Mouse (Mus musculus) limb, embryonic 14.5 days (tissue): Measurements from ENCODE around the gene Camkk1. TPM values are rescaled to one million over a fixed set of nuclear protein-coding genes. Genes with fewer than 3 reads are reported as not detected.

Source experiments
- ATAC-seq: fragments of 200-750 bp; cut with Nextera tagmentation; 2 replicates; pipeline ENCODE4 v1.8.0; 2017; ENCODE audit warnings: low read depth, moderate number of reproducible peaks, moderate TSS enrichment; ENCODE audit not compliant: low FRiP score
- DNase-seq: peaks from one replicate; pipeline ENCODE4 v3.0.0-alpha.2; 2015; ENCODE audit warnings: low spot score
- H3K27ac ChIP-seq: fragments of 300-500 bp; sonication (generic); replicated peaks from 2 replicates; pipeline ENCODE4 v1.5.1; 2014; ENCODE audit warnings: low read depth, mild to moderate bottlenecking, low read length, moderate library complexity, mixed read lengths
- H3K27me3 ChIP-seq: fragments of 300-500 bp; sonication (generic); 2 replicates; pipeline ENCODE4 v1.6.1; 2014; ENCODE audit warnings: low read length, mixed read lengths; ENCODE audit not compliant: control insufficient read depth, insufficient read depth
- H3K36me3 ChIP-seq: fragments of 300-500 bp; sonication (generic); 2 replicates; pipeline ENCODE4 v1.6.1; 2014; ENCODE audit warnings: mild to moderate bottlenecking, low read length, moderate library complexity, mixed read lengths; ENCODE audit not compliant: control insufficient read depth, insufficient read depth
- H3K4me1 ChIP-seq: fragments of 300-500 bp; sonication (generic); 2 replicates; pipeline ENCODE4 v1.6.1; 2014; ENCODE audit warnings: antibody characterized with exemption, low read length, mixed read lengths; ENCODE audit not compliant: control insufficient read depth, insufficient read depth
- H3K4me2 ChIP-seq: fragments of 300-500 bp; sonication (generic); replicated peaks from 2 replicates; pipeline ENCODE4 v1.6.1; 2014; ENCODE audit warnings: low read depth, mild to moderate bottlenecking, low read length, moderate library complexity; ENCODE audit not compliant: severe bottlenecking
- H3K4me3 ChIP-seq: fragments of 300-500 bp; sonication (generic); replicated peaks from 2 replicates; pipeline ENCODE4 v1.5.1; 2014; ENCODE audit warnings: low read length
- H3K9ac ChIP-seq: fragments of 300-500 bp; sonication (generic); 2 replicates; pipeline ENCODE4 v1.6.1; 2014; ENCODE audit warnings: mild to moderate bottlenecking, low read depth, low read length, moderate library complexity; ENCODE audit not compliant: severe bottlenecking
- H3K9me3 ChIP-seq: fragments of 300-500 bp; sonication (generic); 2 replicates; pipeline ENCODE4 v1.6.1; 2016; ENCODE audit warnings: low read length; ENCODE audit not compliant: control insufficient read depth
- POLR2A ChIP-seq: fragments of 200-500 bp; IDR thresholded peaks from 2 replicates; pipeline ENCODE4 v1.8.0; 2012; ENCODE audit warnings: inconsistent platforms, mild to moderate bottlenecking, moderate library complexity, borderline replicate concordance; ENCODE audit not compliant: insufficient read depth, insufficient read length; ENCODE audit errors: extremely low read depth
- WGBS: fragments of 180-500 bp; shearing (Covaris S2); extraction: QIAGEN DNeasy Blood & Tissue Kit; methylation state at CpG from one replicate; pipeline ENCODE4 v1.1.7; 2014; 5-methylcytosine and 5-hydroxymethylcytosine counted together
- polyA plus RNA-seq, 2 experiments: library from polyadenylated mRNA; depleted of rRNA in 1 of 2; stranded (reverse) in 1 of 2; unstranded in 1 of 2; fragments of >200 nt; fragmentation: Nextera tagmentation in 1 of 2; extraction: Ambion mirVana in 1 of 2; gene quantifications; 2 replicates each; pipeline versions ENCODE4 v1.2.1 to v1.2.3; 2012 to 2014

The Camkk1 gene
- polyA plus RNA-seq, 2 experiments: 5.8 to 11.4 TPM

DNA sequence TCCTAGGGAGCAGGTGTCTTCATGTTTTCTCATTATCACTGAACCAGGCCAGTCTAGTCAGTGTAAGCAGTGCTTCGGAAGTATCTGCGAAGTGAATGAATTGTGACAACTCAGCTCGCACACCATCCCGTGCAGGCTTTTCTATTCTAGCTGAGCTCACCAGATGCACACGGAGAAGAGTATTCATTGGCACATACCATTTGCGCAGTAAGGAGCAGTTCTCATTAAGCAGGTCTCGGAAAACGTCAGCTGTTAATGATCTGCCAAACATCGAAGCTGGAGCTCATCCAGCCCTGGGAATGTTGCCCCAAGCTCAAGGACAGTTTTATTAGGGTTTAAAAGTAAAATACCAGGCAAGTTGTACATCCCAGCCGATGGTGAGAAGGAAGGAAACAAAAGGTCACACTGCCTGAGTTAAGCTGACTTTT, 66.0 kb downstream of the Camkk1 start:
- no peak for TF ChIP-seq POLR2A
- no peak overlapping the region for H3K9ac ChIP-seq
- peak overlapping the region; percentile 73 for H3K27ac ChIP-seq
- no peak overlapping the region for H3K4me3 ChIP-seq
- peak overlapping the region; percentile 14; the same call in 1 of the 2 replicates for H3K4me2 ChIP-seq
- peaks cover 26% of the 10 kb centered on the region for H3K4me1 ChIP-seq
- H3K9me3 ChIP-seq: no peaks in the 10 kb centered on the region
- ATAC-seq: peak; percentile 51
- WGBS: 33% methylated on average over 10 of the region's 10 CpGs
- peak; percentile 74 for DNase-seq
- no peaks in the 10 kb centered on the region for H3K27me3 ChIP-seq
- H3K36me3 ChIP-seq: peaks cover 29% of the 10 kb centered on the region

DNA sequence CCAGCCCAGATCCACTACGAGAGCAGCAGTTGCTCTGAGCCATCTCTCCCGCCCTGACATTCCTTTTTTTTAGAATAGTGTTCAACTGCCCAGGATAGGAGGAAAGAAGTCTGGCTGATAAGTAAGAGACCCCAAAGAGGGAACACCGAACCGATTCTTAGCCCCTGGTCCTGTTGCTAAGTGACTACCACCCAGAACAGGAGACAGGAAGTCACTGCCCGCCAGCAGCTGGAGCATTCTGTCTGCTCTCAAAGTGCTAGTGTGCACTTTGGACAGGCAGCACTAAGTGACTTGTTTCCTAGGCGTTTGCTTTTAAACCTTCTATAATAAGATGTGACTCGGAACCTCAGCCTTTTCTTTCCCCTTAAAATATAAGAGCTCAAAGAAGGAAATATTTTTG, 66.6 kb downstream of the Camkk1 start:
- WGBS: 36% methylated on average over 7 of the region's 7 CpGs
- no peak overlapping the region for H3K4me3 ChIP-seq
- no peak for DNase-seq

DNA sequence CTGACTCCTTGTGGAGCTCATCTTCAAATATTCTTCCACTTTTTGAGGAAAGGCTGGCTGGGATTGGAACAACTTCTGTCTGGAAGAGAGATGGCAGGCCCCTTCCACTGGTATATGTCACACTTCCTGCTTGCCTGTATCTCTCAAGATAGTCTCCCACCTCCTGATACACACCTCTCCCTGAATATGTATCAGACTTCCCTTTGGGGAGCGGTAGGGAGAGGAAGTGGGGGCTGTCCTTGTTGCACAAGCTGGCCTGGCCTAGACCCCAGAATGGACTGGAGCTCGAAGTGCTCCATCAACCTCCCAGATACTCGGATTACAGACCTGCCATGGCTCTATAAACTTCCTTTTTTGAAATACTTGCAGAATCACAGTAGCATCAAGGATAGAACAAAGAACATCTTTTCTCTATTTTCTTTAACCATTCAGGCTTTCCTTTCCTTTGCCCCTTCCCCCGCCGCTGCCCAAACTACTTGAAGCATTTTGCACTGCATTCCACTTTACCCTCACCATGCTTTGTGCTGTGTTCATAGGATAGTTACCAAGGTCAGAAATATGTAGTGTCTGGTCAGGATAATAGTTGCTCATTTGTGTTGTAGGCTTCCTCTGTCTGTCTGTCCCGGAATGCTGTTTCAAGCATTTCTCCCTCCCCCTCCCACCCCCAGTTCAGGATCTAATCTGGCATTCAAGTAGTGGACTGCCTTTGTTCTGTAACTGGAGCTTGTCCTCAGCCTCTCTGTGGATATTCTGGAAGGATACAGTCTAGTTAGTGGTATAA, 69.1 kb downstream of the Camkk1 start:
- Histone ChIP-seq H3K4me1 (peaks cover 26% of the 10 kb centered on the region), H3K27ac (no peak overlapping the region), H3K4me2 (no peak overlapping the region), H3K36me3 (peaks cover 3% of the 10 kb centered on the region; the same call in 1 of the 2 replicates), H3K27me3 (no peaks in the 10 kb centered on the region), H3K4me3 (no peak overlapping the region), H3K9ac (no peak overlapping the region), H3K9me3 (no peaks in the 10 kb centered on the region)
- no peak for ATAC-seq
- WGBS: 62% methylated on average over 6 of the region's 6 CpGs
- no peak for DNase-seq
- TF ChIP-seq POLR2A: no peak

More for the DNA sequence above, 66.6 kb downstream of the Camkk1 start:
- H3K27ac ChIP-seq: peak overlapping the region; percentile 73
- H3K4me2 ChIP-seq: peak overlapping the region; percentile 14; the same call in 1 of the 2 replicates
- no peaks in the 10 kb centered on the region for H3K9me3 ChIP-seq
- no peak overlapping the region for H3K9ac ChIP-seq
- peaks cover 26% of the 10 kb centered on the region for H3K4me1 ChIP-seq
- 0 out of 2 replicates have a peak, but pooled peaks have one; percentile 23 for ATAC-seq
- peaks cover 27% of the 10 kb centered on the region for H3K36me3 ChIP-seq
- H3K27me3 ChIP-seq: no peaks in the 10 kb centered on the region
- no peak for TF ChIP-seq POLR2A

DNA sequence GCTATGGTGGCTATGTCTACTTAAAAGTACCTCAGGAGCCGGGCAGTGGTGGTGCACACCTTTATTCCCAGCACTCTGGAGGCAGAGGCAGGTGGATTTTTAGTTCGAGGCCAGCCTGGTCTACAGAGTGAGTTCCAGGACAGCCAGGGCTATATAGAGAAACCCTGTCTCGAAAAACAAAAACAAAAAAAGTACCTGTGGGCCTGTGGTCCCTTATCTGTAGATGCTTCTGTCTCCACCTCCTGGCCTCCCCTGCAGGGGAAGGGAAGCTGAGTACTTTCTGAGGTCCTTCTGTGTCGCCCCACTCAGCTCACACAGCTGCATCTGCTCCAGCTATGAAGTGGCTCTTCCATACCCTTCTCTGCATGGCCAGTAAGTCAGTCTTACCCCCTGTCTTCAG, 71.5 kb downstream of the Camkk1 start, which contains the start of gene Itgae:
Gene Itgae (plus strand): TSS at position 301 of the 400 bp plus-strand sequence.
- no peak for DNase-seq

GRCm38 (mm10) chr11:73090826-73091225, 72.0 kb downstream of the Camkk1 start:
- no peaks in the 10 kb centered on the region for H3K9me3 ChIP-seq
- no peak overlapping the region for H3K4me3 ChIP-seq
- H3K4me2 ChIP-seq: no peak overlapping the region
- no peak overlapping the region for H3K9ac ChIP-seq
- ATAC-seq: no peak
- no peak for DNase-seq
- WGBS: 85% methylated on average over 2 of the region's 2 CpGs
- H3K27ac ChIP-seq: no peak overlapping the region
- TF ChIP-seq POLR2A: no peak
- no peaks in the 10 kb centered on the region for H3K36me3 ChIP-seq
- peaks cover 7% of the 10 kb centered on the region for H3K4me1 ChIP-seq
- no peaks in the 10 kb centered on the region for H3K27me3 ChIP-seq

More for the DNA sequence above, 71.5 kb downstream of the Camkk1 start, which contains the start of gene Itgae:
- H3K4me1 ChIP-seq: peaks cover 12% of the 10 kb centered on the region
- no peaks in the 10 kb centered on the region for H3K36me3 ChIP-seq
- ATAC-seq: no peak
- H3K9me3 ChIP-seq: no peaks in the 10 kb centered on the region
- no peaks in the 10 kb centered on the region for H3K27me3 ChIP-seq
- H3K9ac ChIP-seq: no peak within 1 kb of the TSS
- no peak within 1 kb of the TSS for H3K4me2 ChIP-seq
- 91% methylated on average over 4 of the region's 4 CpGs for WGBS
- H3K27ac ChIP-seq: no peak within 1 kb of the TSS
- TF ChIP-seq POLR2A: no peak
- H3K4me3 ChIP-seq: no peak within 1 kb of the TSS

Other genes starting within 250 kb of the Camkk1 start
- 4.5 and 5.2 TPM in 2 replicates for gene Cyb5d2, start 222.9 kb upstream of the Camkk1 start, polyA plus RNA-seq (2012; rRNA removed)
- gene Cyb5d2, start 222.9 kb upstream of the Camkk1 start, polyA plus RNA-seq (2014; fragmentation: Nextera tagmentation; extraction: Ambion mirVana): 3.0 and 5.0 TPM in 2 replicates
- gene Zzef1, start 222.8 kb upstream of the Camkk1 start, polyA plus RNA-seq (2012; rRNA removed): 22.5 and 25.5 TPM in 2 replicates
- gene Zzef1, start 222.8 kb upstream of the Camkk1 start, polyA plus RNA-seq (2014; fragmentation: Nextera tagmentation; extraction: Ambion mirVana): 12.8 and 13.5 TPM in 2 replicates
- 2.6 and 2.7 TPM in 2 replicates for gene Atp2a3, start 57.8 kb upstream of the Camkk1 start, polyA plus RNA-seq (2012; rRNA removed)
- 2.3 TPM in 2 replicates for gene Atp2a3, start 57.8 kb upstream of the Camkk1 start, polyA plus RNA-seq (2014; fragmentation: Nextera tagmentation; extraction: Ambion mirVana)
- gene P2rx1, start 19.9 kb upstream of the Camkk1 start, polyA plus RNA-seq (2012; rRNA removed): 1.8 and 2.1 TPM in 2 replicates
- 1.9 and 2.2 TPM in 2 replicates for gene P2rx1, start 19.9 kb upstream of the Camkk1 start, polyA plus RNA-seq (2014; fragmentation: Nextera tagmentation; extraction: Ambion mirVana)
- gene Ncbp3, start 28.8 kb downstream of the Camkk1 start, polyA plus RNA-seq (2012; rRNA removed): 6.3 and 7.1 TPM in 2 replicates
- gene Ncbp3, start 28.8 kb downstream of the Camkk1 start, polyA plus RNA-seq (2014; fragmentation: Nextera tagmentation; extraction: Ambion mirVana): 10.1 and 11.7 TPM in 2 replicates
- gene Itgae, start 71.6 kb downstream of the Camkk1 start, polyA plus RNA-seq (2012; rRNA removed): 0.12 and 0.15 TPM in 2 replicates
- gene Itgae, start 71.6 kb downstream of the Camkk1 start, polyA plus RNA-seq (2014; fragmentation: Nextera tagmentation; extraction: Ambion mirVana): 0.35 and 0.37 TPM in 2 replicates
- 5.5 and 6.1 TPM in 2 replicates for gene Haspin, start 119.3 kb downstream of the Camkk1 start, polyA plus RNA-seq (2012; rRNA removed)
- 11.2 and 12.6 TPM in 2 replicates for gene Haspin, start 119.3 kb downstream of the Camkk1 start, polyA plus RNA-seq (2014; fragmentation: Nextera tagmentation; extraction: Ambion mirVana)
- gene P2rx5, start 141.4 kb downstream of the Camkk1 start, polyA plus RNA-seq (2012; rRNA removed): 1.5 and 1.7 TPM in 2 replicates
- 1.0 and 1.3 TPM in 2 replicates for gene P2rx5, start 141.4 kb downstream of the Camkk1 start, polyA plus RNA-seq (2014; fragmentation: Nextera tagmentation; extraction: Ambion mirVana)
- gene Emc6, start 158.0 kb downstream of the Camkk1 start, polyA plus RNA-seq (2012; rRNA removed): 64.7 and 79.8 TPM in 2 replicates
- 101 and 102 TPM in 2 replicates for gene Emc6, start 158.0 kb downstream of the Camkk1 start, polyA plus RNA-seq (2014; fragmentation: Nextera tagmentation; extraction: Ambion mirVana)
- gene Tax1bp3, start 158.1 kb downstream of the Camkk1 start, polyA plus RNA-seq (2012; rRNA removed): 106 and 135 TPM in 2 replicates
- gene Tax1bp3, start 158.1 kb downstream of the Camkk1 start, polyA plus RNA-seq (2014; fragmentation: Nextera tagmentation; extraction: Ambion mirVana): 224 and 235 TPM in 2 replicates
- 25.9 and 32.0 TPM in 2 replicates for gene Ctns, start 180.0 kb downstream of the Camkk1 start, polyA plus RNA-seq (2012; rRNA removed)
- gene Ctns, start 180.0 kb downstream of the Camkk1 start, polyA plus RNA-seq (2014; fragmentation: Nextera tagmentation; extraction: Ambion mirVana): 24.6 and 27.4 TPM in 2 replicates
- gene Shpk, start 180.5 kb downstream of the Camkk1 start, polyA plus RNA-seq (2012; rRNA removed): 3.0 and 3.1 TPM in 2 replicates
- 1.8 and 2.8 TPM in 2 replicates for gene Shpk, start 180.5 kb downstream of the Camkk1 start, polyA plus RNA-seq (2014; fragmentation: Nextera tagmentation; extraction: Ambion mirVana)
- 0.20 and 0.22 TPM in 2 replicates for gene Trpv1, start 215.3 kb downstream of the Camkk1 start, polyA plus RNA-seq (2012; rRNA removed)
- 0.41 TPM in 1 of 2 replicates, not detected in the other for gene Trpv1, start 215.3 kb downstream of the Camkk1 start, polyA plus RNA-seq (2014; fragmentation: Nextera tagmentation; extraction: Ambion mirVana)
- 0.41 and 0.54 TPM in 2 replicates for gene Trpv3, start 248.4 kb downstream of the Camkk1 start, polyA plus RNA-seq (2012; rRNA removed)
- gene Trpv3, start 248.4 kb downstream of the Camkk1 start, polyA plus RNA-seq (2014; fragmentation: Nextera tagmentation; extraction: Ambion mirVana): 0.47 and 0.55 TPM in 2 replicates